Mouse (Mus musculus): ENCODE results near the gene Dytn.

Gene Dytn

DNA sequence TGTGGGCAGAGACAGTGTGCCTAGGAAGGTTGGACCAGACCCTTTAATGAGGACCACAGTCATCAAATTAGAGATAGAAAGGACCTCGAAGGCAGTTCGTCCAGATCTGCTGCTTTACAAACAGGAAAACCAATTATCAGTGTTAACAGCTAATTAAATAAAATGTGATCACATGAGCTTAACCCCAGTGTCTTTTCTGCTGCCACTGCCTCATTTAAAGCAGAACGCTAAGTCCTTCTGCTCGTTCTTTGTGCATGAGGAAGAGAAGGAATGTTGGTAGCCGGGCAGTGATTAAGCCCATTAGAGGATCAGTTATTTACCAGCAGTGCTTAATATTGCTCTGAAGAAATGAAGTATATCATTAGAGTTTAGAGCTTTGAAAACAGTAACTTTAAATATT is 109.9 kb downstream of the Dytn start:
- no peak for DNase-seq

DNA sequence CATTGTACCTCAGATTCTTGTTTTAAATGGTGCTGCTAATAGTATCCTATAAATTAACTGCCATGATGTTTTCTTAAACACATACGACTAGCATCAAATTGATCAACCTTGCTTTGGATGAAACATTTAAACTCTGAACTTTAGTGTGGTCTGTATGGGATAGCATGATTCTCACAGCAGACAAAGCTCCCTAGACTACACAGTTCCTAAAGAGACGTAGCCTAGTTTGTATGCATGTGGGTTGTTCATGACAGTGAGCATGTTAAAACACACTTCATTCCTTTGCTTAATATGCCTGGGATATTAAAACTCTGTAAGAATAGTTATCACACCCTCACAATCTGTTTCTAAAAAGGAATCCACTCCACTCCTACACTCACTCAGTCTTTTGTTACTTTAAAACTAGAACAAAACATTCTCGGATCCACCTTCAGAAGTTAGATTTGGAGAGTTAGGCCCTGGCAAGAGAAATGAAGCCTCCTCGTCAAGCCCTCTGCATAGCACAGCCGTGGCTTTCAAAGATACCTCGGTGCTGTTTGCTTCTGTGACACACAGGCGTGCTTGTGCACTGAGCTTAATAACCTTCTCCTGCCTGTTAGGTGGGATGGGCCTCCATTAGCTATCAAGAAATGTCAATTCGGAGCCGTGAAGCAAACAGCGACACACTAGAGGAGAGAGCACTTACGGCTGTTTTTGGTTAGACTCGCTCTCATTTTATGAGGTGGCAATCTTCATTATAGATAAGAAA is 112.7 kb downstream of the Dytn start:
- DNase-seq: no peak

GRCm38 (mm10) chr1:63573432-63573831 is 113.3 kb downstream of the Dytn start:
- DNase-seq: no peak

All from spleen, adult 18-20 months (tissue).